Mouse (Mus musculus) C2C12 (cell line): ENCODE data around the gene Mtnr1a.

ENCODE experiments used
- CEBPB ChIP-seq: IDR thresholded peaks from one replicate; pipeline ENCODE4 v1.6.1; 2011; ENCODE audit warnings: low read depth, mild to moderate bottlenecking, control low read depth, moderate library complexity
- CTCF ChIP-seq: IDR thresholded peaks from one replicate; pipeline ENCODE4 v1.5.1; 2011; ENCODE audit not compliant: control insufficient read depth, insufficient read depth, insufficient read length
- MAX ChIP-seq: IDR thresholded peaks from one replicate; pipeline ENCODE4 v1.6.1; 2011; ENCODE audit warnings: mild to moderate bottlenecking, control low read depth
- MYOG ChIP-seq: IDR thresholded peaks from one replicate; pipeline ENCODE4 v1.6.1; 2011; ENCODE audit not compliant: control insufficient read depth, insufficient read length; ENCODE audit errors: extremely low read depth
- USF1 ChIP-seq: IDR thresholded peaks from one replicate; pipeline ENCODE4 v1.6.1; 2011; ENCODE audit warnings: low read depth, mild to moderate bottlenecking, control low read depth, moderate library complexity

DNA sequence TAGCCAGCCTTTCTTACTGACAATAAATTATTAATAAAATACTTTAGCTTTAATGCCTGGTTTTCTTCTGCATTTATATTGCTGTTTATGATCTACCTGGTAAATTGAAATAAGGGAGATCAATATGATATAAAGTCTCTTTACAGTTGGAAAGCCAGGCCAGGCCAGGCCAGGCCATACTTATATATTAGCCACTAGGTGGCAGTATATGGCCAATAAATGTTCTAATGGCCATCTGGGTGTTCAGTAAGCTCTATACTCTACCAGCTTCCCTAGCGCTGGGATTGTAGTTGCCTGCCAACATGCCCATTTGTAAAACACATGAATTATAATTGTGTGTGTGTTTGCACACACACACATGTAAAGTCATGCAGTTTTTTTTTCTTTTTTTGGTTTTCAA lies 16.7 kb upstream of the Mtnr1a start:
- no peak for TF ChIP-seq CTCF
- no peak for TF ChIP-seq MYOG
- TF ChIP-seq USF1 = no peak
- no peak for TF ChIP-seq MAX
- TF ChIP-seq CEBPB = no peak
